Mouse (Mus musculus) brain, embryonic 14.5 days (tissue): ENCODE measurements at regions not wholly inside any gene's neighbourhood (a gene's known extent, or its start where the extent isn't known, plus 50 kb on each side); places are given as distances from the start of the nearest gene placed in this dataset.
"Not testable (repeated sequence)": the region's sequence is repeated elsewhere in the genome, so short reads cannot be mapped to it uniquely, and the experiment has no call there.

Experiments
- CTCF ChIP-seq: fragments of 200-500 bp; IDR thresholded peaks from 2 replicates; pipeline ENCODE4 v1.5.1; 2012; ENCODE audit warnings: inconsistent platforms, mild to moderate bottlenecking, moderate library complexity, borderline replicate concordance; ENCODE audit not compliant: insufficient read depth, insufficient read length; ENCODE audit errors: extremely low read depth
- POLR2A ChIP-seq: fragments of 200-500 bp; IDR thresholded peaks from 2 replicates; pipeline ENCODE4 v1.6.1; 2012; ENCODE audit warnings: mild to moderate bottlenecking, inconsistent platforms, borderline replicate concordance; ENCODE audit not compliant: poor library complexity, insufficient read depth, insufficient read length, severe bottlenecking; ENCODE audit errors: extremely low read depth

- TF ChIP-seq CTCF, POLR2A: not testable (repeated sequence)
Measured at GRCm38 (mm10) chr8:114030141-114030540, 103.2 kb upstream of the Nudt7 start.
